Mouse (Mus musculus): Measurements from ENCODE around the gene Cldn14. TPM values are rescaled to one million over a fixed set of nuclear protein-coding genes. Genes with fewer than 3 reads are reported as not detected.

Gene Cldn14
- polyA plus RNA-seq, 1 experiment from 2014 or later = not detected

- Histone ChIP-seq H3K4me1 (no peaks in the 10 kb centered on the region), H3K9me3 (no peaks in the 10 kb centered on the region), H3K4me2 (no peak overlapping the region), H3K27me3 (peaks cover 5% of the 10 kb centered on the region; the same call in 1 of the 2 replicates), H3K4me3 (replicated peaks) (no peak overlapping the region), H3K36me3 (replicated peaks) (no peaks in the 10 kb centered on the region), H3K27ac (no peak overlapping the region), H3K9ac (no peak overlapping the region)
- WGBS = 76% methylated on average over 11 of the region's 11 CpGs
- ATAC-seq (ENCODE audit: low FRiP score) = no peak
Observed at GRCm38 (mm10) chr16:93971046-93971445, 37.6 kb downstream of the Cldn14 start.

DNA sequence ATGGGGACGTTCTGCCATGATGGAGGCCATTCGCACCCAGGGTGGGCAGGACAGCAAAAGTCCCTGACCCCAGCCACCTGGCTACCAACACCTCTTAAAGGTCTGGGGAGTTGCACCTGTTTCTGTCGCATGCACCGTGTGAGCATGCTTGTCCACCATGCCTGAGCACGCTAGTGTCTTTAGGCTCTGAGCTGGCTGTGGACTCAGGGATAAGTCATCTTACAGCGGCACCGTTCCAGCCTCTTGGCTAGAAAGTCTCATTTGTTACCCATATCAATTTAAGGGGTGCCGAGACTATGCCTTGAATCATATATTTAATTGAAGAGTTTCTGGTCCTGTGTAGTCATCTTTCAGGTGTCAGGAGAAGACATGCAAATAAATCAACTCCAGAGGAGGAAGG, 40.7 kb downstream of the Cldn14 start:
- WGBS = 93% methylated on average over 8 of the region's 8 CpGs
- no peak overlapping the region for H3K9ac ChIP-seq
- H3K27me3 ChIP-seq = peaks cover 5% of the 10 kb centered on the region; the same call in 1 of the 2 replicates
- no peaks in the 10 kb centered on the region for H3K36me3 ChIP-seq (replicated peaks)
- no peak overlapping the region for H3K27ac ChIP-seq
- no peak overlapping the region for H3K4me2 ChIP-seq
- H3K9me3 ChIP-seq = no peaks in the 10 kb centered on the region
- H3K4me3 ChIP-seq (replicated peaks) = no peak overlapping the region
- H3K4me1 ChIP-seq = no peaks in the 10 kb centered on the region
- ATAC-seq (ENCODE audit: low FRiP score) = no peak

- no peaks in the 10 kb centered on the region for H3K36me3 ChIP-seq (replicated peaks)
- no peak overlapping the region for H3K4me2 ChIP-seq
- no peak for ATAC-seq (ENCODE audit: low FRiP score)
- H3K27ac ChIP-seq = no peak overlapping the region
- no peak overlapping the region for H3K9ac ChIP-seq
- H3K9me3 ChIP-seq = no peaks in the 10 kb centered on the region
- no peaks in the 10 kb centered on the region for H3K27me3 ChIP-seq
- H3K4me3 ChIP-seq (replicated peaks) = no peak overlapping the region
- 58% methylated on average over 5 of the region's 5 CpGs for WGBS
- H3K4me1 ChIP-seq = no peaks in the 10 kb centered on the region
Observed at GRCm38 (mm10) chr16:93962283-93962682, 46.4 kb downstream of the Cldn14 start.

- Histone ChIP-seq H3K27me3 (no peaks in the 10 kb centered on the region), H3K4me1 (no peaks in the 10 kb centered on the region), H3K9me3 (no peaks in the 10 kb centered on the region), H3K27ac (no peak overlapping the region), H3K9ac (no peak overlapping the region), H3K36me3 (replicated peaks) (no peaks in the 10 kb centered on the region), H3K4me2 (no peak overlapping the region), H3K4me3 (replicated peaks) (no peak overlapping the region)
- WGBS = 89% methylated on average over 11 of the region's 11 CpGs
- ATAC-seq (ENCODE audit: low FRiP score) = no peak
Observed at GRCm38 (mm10) chr16:93961099-93961646, 47.5 kb downstream of the Cldn14 start.

- ATAC-seq (ENCODE audit: low FRiP score) = no peak
- WGBS = 81% methylated on average over 4 of the region's 4 CpGs
Observed at GRCm38 (mm10) chr16:93960495-93960894, 48.1 kb downstream of the Cldn14 start.

GRCm38 (mm10) chr16:93957402-93957801, 51.2 kb downstream of the Cldn14 start:
- Histone ChIP-seq H3K4me1 (no peaks in the 10 kb centered on the region), H3K27ac (no peak overlapping the region), H3K9ac (no peak overlapping the region), H3K27me3 (no peaks in the 10 kb centered on the region), H3K4me2 (no peak overlapping the region), H3K4me3 (replicated peaks) (no peak overlapping the region), H3K36me3 (replicated peaks) (no peaks in the 10 kb centered on the region), H3K9me3 (no peaks in the 10 kb centered on the region)
- 84% methylated on average over 12 of the region's 12 CpGs for WGBS
- no peak for ATAC-seq (ENCODE audit: low FRiP score)

More at GRCm38 (mm10) chr16:93960495-93960894, 48.1 kb downstream of the Cldn14 start:
- H3K27ac ChIP-seq = no peak overlapping the region
- H3K4me2 ChIP-seq = no peak overlapping the region
- H3K36me3 ChIP-seq (replicated peaks) = no peaks in the 10 kb centered on the region
- H3K4me3 ChIP-seq (replicated peaks) = no peak overlapping the region
- H3K4me1 ChIP-seq = no peaks in the 10 kb centered on the region
- no peaks in the 10 kb centered on the region for H3K27me3 ChIP-seq
- no peaks in the 10 kb centered on the region for H3K9me3 ChIP-seq
- no peak overlapping the region for H3K9ac ChIP-seq

DNA sequence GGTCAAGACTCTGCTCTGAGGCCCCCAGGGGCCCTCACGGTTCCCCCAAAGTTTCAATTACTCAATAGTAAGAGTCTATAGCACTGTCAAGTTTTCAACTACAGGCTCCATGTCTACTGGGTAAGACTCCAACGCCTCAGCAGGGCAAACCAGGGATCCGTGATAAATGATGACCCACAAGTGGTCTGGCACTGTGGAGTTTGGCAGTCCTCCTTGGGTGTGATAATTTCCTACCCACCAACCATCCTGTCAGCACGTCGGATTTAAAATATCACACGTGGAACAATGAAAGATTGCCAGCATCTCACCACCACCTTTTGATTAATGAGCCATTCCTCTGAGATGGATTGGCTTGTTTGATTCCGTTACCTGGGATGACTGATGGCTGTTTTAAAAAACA, 51.7 kb downstream of the Cldn14 start:
- Histone ChIP-seq H3K27me3 (no peaks in the 10 kb centered on the region), H3K36me3 (replicated peaks) (no peaks in the 10 kb centered on the region), H3K9ac (no peak overlapping the region), H3K27ac (no peak overlapping the region), H3K9me3 (no peaks in the 10 kb centered on the region), H3K4me2 (no peak overlapping the region), H3K4me3 (replicated peaks) (no peak overlapping the region), H3K4me1 (no peaks in the 10 kb centered on the region)
- no peak for ATAC-seq (ENCODE audit: low FRiP score)
- 85% methylated on average over 7 of the region's 7 CpGs for WGBS

GRCm38 (mm10) chr16:93947396-93947795, 61.2 kb downstream of the Cldn14 start:
- no peak for ATAC-seq (ENCODE audit: low FRiP score)

DNA sequence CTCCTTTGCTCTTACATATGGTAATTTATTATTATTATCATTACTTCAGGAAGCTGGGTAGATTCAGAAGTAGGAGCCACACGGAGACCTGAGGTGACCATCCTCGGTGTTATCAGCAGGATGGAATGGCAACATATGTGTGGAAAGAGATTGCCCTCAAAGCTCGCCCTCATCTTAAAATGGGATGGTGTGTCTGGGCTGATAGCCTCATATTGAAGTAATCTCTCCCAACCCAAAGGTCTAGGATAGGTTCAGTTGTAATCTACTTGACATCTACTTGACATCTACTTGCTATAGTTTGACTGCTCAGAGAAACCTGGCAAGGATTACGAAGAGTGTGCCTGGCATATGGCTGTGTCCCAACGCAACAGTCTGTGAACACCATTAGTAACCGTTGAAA, 64.3 kb downstream of the Cldn14 start:
- H3K4me2 ChIP-seq = no peak overlapping the region
- 93% methylated on average over 6 of the region's 6 CpGs for WGBS
- no peak overlapping the region for H3K4me3 ChIP-seq (replicated peaks)
- ATAC-seq (ENCODE audit: low FRiP score) = no peak
- H3K4me1 ChIP-seq = no peaks in the 10 kb centered on the region
- H3K36me3 ChIP-seq (replicated peaks) = no peaks in the 10 kb centered on the region
- no peaks in the 10 kb centered on the region for H3K9me3 ChIP-seq
- H3K9ac ChIP-seq = no peak overlapping the region
- H3K27me3 ChIP-seq = peaks cover 17% of the 10 kb centered on the region
- H3K27ac ChIP-seq = no peak overlapping the region

More at GRCm38 (mm10) chr16:93947396-93947795, 61.2 kb downstream of the Cldn14 start:
- Histone ChIP-seq H3K9me3 (no peaks in the 10 kb centered on the region), H3K4me3 (replicated peaks) (no peak overlapping the region), H3K27me3 (peaks cover 21% of the 10 kb centered on the region), H3K4me2 (no peak overlapping the region), H3K36me3 (replicated peaks) (no peaks in the 10 kb centered on the region), H3K4me1 (no peaks in the 10 kb centered on the region), H3K9ac (no peak overlapping the region), H3K27ac (no peak overlapping the region)
- WGBS = 85% methylated on average over 4 of the region's 4 CpGs

DNA sequence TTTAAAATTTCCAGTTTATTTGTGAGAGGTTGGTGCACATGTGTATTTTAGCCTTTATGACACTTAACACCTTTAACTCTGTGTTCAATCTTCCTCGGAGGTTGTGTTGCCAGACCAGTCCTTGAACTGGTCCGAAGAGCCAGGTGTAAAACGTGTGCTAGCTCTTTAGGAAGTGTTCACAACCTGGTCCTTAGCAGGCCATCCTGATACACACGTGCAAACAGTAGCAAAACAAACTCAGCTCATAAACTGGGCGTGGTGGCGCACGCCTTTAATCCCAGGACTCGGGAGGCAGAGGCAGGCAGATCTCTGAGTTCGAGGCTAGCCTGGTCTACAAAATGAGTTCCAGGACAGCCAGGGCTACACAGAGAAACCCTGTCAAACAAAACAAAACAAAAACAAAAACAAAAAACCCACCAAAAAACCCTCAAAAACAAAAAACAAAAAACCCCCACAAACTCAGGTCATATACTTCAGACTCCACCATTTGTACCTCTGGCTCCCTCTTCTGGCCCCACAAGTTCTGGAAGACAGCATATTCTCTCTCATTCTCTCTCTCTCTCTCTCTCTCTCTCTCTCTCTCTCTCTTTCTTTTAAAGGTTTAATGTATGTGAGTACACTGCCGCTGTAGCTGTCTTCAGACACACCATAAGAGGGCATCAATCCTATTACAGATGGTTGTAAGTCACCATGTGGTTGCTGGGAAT, 65.7 kb downstream of the Cldn14 start:
- Histone ChIP-seq H3K4me1 (0 out of 2 replicates have a peak, but pooled peaks cover 2% of the 10 kb centered on the region), H3K27ac (no peak overlapping the region), H3K27me3 (peaks cover 16% of the 10 kb centered on the region), H3K4me2 (no peak overlapping the region), H3K4me3 (replicated peaks) (no peak overlapping the region), H3K9ac (no peak overlapping the region), H3K36me3 (replicated peaks) (no peaks in the 10 kb centered on the region), H3K9me3 (no peaks in the 10 kb centered on the region)
- WGBS = 93% methylated on average over 10 of the region's 10 CpGs
- no peak for ATAC-seq (ENCODE audit: low FRiP score)

DNA sequence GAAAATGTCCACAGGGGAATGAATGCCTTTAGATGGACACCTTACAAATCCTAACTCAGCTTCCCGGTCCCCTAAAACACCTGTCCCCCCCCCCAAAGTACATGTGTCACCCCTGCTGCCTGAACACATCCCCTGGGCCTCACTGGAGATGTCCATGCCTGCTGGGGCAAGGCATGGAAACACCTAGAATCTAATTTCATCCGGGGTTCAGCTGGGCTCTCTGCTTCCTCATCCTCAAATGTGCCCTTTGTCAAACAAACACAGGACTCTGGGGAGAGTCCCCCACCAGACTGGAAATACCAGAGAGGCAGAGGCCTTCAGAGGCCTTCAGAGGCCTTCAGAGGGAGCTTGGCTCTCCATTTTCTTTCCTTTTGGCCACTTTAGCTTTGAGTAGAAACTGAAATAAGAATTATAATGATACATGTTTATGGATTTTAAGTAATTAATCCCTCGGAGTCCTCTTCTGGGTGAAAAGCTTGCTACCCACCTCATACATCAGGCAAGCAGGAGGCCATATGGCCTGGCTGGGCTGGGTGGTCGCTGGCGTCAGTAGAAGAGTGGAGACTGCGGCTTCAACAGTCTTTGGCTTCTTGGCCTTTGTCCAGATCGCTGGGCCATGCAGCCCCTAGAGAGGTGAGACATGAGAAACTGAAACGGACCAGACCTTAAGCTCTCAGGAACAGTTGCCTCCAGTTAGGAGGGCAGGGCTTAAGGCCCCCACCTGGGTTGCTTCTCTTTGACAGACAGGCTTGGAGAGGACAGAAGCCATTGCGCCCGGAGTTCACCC, 66.7 kb downstream of the Cldn14 start:
- Histone ChIP-seq H3K9me3 (no peaks in the 10 kb centered on the region), H3K36me3 (replicated peaks) (no peaks in the 10 kb centered on the region), H3K4me2 (no peak overlapping the region), H3K4me1 (0 out of 2 replicates have a peak, but pooled peaks cover 2% of the 10 kb centered on the region), H3K9ac (no peak overlapping the region), H3K27me3 (peaks cover 22% of the 10 kb centered on the region), H3K27ac (no peak overlapping the region), H3K4me3 (replicated peaks) (no peak overlapping the region)
- ATAC-seq (ENCODE audit: low FRiP score) = no peak
- WGBS = 75% methylated on average over 10 of the region's 10 CpGs

DNA sequence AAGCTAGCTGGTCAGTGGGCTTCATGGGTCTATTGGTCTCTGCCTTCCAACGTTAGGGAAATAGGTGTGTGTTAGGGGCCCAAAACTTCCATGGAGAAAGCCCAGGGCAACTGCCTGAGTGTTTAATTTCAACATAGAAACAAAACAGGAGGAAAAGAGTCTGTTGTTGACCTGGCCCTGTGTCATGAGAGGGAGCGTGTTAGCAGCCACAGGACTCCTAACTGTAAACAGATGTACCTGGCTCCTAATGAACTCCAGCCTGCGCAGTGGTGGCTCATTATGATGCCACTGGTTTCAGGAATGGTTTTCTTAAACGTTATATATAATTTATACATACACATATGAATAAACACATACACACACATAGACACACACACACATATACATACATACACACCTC, 68.7 kb downstream of the Cldn14 start:
- no peak overlapping the region for H3K4me3 ChIP-seq (replicated peaks)
- WGBS = 85% methylated on average over 4 of the region's 4 CpGs
- no peak for ATAC-seq (ENCODE audit: low FRiP score)

More for the DNA sequence above, 68.7 kb downstream of the Cldn14 start:
- H3K9ac ChIP-seq = no peak overlapping the region
- H3K27ac ChIP-seq = no peak overlapping the region
- peaks cover 36% of the 10 kb centered on the region for H3K27me3 ChIP-seq
- no peaks in the 10 kb centered on the region for H3K36me3 ChIP-seq (replicated peaks)
- 0 out of 2 replicates have a peak, but pooled peaks cover 2% of the 10 kb centered on the region for H3K4me1 ChIP-seq
- H3K9me3 ChIP-seq = no peaks in the 10 kb centered on the region
- H3K4me2 ChIP-seq = no peak overlapping the region

All from forebrain, embryonic 12.5 days (tissue).